Mouse (Mus musculus) T-cell, adult 66 days (primary cell): ENCODE results near the gene Tmtc4. TPM values are rescaled to one million over a fixed set of nuclear protein-coding genes. Genes with fewer than 3 reads are reported as not detected.

Source experiments
- total RNA-seq, 2 experiments: library from RNA; stranded (reverse); gene quantifications; 3 replicates in 1 of 2; 4 replicates in 1 of 2; pipeline ENCODE4 v1.2.4; 2023

Tmtc4 gene
- 10 to 100 TPM; 17.4 to 26.0 TPM for total RNA-seq

GRCm38 (mm10) chr14:122983226-122984215 lies at the start of gene Tmtc4:
Tmtc4 (minus strand) TSS chr14:122984035.

GRCm38 (mm10) chr14:122913657-122914056 lies 70.2 kb downstream of the Tmtc4 start, which contains the start of gene Ggact:
Ggact (minus strand) TSS chr14:122913757.

Other genes starting within 250 kb of the Tmtc4 start
- gene Ggact, start 70.3 kb downstream of the Tmtc4 start, total RNA-seq: 10 to 100 TPM; 38.8 to 39.6 TPM